Mouse (Mus musculus): Measurements from ENCODE around the gene Aars2.

Gene Aars2

DNA sequence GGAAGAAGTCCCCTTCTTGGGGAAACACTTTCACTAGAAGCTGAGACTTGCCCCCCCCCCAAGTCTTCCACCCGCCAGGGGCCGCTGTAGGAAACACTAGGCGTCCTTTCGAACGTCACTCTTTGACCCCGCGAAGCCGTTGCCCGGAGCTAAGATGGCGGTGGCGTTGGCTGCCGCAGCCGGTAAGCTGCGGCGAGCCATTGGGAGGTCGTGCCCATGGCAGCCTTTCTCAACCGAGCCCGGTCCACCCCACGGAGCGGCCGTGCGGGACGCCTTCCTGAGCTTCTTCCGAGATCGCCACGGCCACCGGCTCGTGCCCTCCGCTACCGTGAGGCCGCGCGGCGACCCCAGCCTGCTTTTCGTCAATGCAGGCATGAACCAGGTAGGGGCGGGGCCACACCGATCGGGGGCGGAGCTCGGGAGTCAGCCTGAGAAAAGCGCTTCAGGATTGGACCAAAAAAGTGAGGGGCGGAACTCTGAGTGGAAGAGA, at the start of gene Aars2:
TSS of gene Aars2 (plus strand) at position 142 of the 490 bp plus-strand sequence.
- peak; percentile 89 for DNase-seq (ENCODE audit: low read depth, low spot score)

DNA sequence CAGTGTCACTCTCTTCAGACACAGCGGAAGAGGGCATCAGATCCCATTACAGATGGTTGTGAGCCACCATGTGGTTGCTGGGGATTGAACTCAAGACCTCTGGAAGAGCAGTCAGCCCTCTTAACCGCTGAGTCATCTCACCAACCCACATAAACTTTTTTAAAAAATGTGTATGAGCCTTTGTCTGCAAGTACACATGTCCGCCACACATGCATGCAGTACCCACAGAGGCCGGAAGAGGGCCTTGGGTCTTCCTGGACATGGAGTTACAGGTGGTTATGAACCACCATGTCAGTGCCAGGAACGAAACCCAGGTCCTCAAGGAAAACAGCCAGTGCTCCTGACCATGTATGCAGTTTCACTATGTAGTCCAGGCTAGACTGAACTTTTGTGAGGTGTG, 49.2 kb upstream of the Aars2 start:
- no peak for DNase-seq (ENCODE audit: low read depth, low spot score)

DNA sequence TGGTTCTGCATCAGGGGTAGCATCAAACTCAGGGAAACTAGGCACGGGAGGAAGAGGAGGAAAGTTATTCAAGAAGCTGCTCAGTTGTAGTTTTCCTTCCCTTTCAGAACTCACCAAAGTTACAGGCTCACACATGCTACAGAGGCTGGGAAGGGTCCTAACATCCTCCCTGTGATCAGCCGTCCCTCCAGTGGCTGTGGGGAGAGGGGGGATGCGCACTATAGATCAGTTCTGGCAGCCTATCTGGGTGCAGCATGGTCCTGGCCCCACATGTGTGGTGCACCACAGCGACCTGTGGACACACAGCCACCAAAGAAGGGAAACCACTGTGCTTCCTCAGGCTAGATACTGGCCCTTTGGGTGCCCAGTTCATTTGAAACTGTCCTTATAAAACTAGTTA, 48.1 kb upstream of the Aars2 start:
- no peak for DNase-seq (ENCODE audit: low read depth, low spot score)

DNA sequence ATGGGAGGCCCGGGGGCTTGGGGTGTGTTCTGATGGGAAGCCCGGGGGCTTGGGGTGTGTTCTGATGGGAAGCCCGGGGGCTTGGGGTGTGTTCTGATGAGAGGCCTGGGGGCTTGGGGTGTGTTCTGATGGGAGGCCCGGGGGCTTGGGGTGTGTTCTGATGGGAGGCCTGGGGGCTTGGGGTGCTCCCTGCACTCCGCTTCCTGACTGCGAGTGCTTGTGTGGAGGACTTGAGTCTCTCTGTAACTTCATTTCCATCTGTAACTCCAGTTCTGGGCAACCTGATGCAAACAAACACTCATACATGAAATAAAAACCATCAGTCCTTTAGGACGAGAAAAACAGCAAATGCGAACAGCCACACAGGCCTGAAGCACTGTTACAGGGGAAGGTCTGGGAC, 47.6 kb upstream of the Aars2 start:
- no peak for DNase-seq (ENCODE audit: low read depth, low spot score)

DNA sequence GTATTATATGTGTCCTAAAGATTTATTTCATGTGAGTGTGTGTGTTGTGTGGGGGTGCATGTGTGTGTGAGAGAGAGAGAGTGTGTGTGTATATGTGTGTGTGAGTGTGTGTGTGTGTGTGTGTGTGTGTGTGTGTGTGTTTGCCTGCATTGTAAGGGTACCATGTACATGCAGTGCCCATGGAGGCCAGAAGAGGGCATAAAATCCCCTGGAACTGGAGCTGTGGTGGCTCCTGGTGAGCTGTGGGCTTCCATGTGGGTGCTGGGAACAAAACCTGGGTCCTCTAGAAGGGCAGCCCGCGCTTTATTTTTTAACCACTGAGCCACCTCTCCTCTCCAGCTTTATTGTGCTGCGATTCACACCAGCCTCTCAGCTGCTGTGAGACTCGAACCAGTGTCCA, 44.1 kb upstream of the Aars2 start:
- no peak for DNase-seq (ENCODE audit: low read depth, low spot score)

DNA sequence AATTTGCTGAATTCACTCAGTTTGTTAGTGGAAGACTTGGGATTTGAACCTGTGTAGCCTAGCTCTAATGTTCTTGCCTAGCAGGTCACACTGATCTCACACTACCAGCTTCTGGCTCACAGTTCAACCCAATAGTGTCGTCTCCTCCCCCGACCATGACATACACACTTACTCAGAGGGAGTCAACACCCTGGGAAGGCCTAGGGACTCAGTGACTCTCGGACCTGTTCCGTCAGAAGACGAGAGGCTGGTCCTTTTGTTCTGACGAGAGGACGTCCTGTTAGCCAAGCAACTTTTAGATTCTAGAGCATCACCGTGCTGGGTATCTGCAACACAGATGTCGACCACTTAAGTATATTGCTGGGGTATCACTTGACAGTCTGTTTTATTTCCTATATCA, 42.4 kb upstream of the Aars2 start:
- no peak for DNase-seq (ENCODE audit: low read depth, low spot score)

DNA sequence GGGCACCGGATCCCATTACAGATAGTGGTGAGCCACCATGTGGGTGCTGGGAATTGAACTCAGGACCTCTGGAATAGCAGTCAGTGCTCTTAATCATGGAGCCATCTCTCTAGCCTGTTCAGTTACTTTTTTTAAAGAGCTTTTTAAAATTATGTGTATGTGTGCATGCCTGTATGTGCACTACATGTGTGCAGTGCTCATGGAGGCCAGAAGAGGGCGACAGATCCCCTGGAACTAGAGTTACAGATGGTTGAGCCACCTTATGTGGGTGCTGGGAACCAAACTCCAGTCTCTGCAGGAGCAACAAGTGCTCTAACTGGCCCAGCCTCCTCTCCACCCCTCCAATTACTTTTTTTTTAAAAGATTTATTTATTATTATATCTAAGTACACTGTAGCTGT, 39.9 kb upstream of the Aars2 start:
- no peak for DNase-seq (ENCODE audit: low read depth, low spot score)

DNA sequence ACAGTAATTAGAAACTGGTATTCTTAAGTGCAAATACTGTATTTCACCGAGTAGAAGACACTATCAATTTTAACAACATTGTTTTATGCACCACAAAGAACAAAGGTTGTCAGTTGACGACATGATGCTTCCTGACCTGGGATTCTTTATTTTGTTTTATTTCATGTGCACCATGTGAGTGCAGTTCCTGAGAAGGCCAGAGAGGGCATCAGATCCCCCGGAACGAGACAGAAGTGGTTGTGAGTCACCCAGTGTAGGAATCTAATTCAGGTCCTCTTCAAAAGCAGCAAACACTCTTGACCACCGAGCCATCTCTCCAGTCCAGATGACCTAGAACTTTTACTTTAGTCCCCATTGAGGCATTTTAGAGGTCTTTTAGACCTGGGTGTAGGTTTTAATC, 38.3 kb upstream of the Aars2 start:
- no peak for DNase-seq (ENCODE audit: low read depth, low spot score)

DNA sequence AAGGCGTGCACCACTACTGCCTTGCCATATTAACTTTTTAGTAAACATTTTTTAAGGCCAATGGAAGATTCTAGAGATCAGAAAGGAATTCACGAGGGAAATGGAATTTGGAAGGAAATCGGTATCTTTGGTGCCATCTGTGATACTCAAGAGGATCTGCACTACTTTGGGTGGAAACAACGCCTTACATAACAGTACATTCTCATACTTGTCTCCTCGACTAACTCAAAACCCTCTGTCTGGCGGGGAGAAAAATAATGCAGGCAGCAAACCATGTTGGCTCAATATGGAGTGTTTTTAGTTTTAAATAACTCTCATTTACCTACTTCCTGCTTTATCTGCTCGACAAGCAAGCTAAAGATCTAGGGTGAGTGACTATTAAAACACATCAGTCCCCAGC, 35.9 kb upstream of the Aars2 start:
- DNase-seq (ENCODE audit: low read depth, low spot score): no peak

DNA sequence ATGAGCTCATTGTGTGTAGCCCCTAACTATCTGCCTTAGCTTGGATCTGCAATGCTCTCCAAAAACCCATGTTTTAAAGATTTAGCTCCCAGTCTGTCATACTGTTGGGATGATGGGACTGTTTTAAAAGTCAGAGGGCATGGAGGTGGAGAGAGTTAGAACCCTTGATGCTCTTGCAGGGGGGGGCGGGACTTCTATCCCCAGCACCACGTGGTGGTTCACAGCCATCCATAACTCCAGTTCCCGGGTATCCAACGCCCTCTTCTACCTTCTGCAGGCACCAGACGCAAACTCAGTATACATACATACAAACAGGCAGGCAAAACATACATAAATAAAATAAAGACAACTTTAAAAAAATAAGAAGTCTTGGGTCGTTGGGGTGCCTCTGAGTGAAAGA, 33.0 kb upstream of the Aars2 start:
- DNase-seq (ENCODE audit: low read depth, low spot score): no peak

DNA sequence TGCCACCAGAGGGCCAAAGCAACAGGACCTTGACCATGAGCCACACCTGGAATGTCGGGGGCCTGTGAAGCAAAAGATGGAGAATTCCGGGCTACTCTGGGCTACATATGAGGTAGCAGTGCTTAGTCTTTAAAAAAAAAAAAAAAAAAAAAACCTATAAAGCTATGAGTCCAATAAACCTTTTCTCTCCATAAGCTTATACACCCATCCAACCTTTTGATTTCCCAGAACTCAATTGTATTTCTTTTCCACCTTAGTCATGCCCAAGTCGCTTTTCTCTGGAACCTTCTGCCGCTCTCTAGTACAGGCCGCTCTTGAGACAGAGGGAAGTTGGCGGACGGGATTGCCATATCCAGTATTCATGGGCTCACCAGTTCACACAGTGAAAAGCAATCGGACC, 32.5 kb upstream of the Aars2 start:
- no peak for DNase-seq (ENCODE audit: low read depth, low spot score)

DNA sequence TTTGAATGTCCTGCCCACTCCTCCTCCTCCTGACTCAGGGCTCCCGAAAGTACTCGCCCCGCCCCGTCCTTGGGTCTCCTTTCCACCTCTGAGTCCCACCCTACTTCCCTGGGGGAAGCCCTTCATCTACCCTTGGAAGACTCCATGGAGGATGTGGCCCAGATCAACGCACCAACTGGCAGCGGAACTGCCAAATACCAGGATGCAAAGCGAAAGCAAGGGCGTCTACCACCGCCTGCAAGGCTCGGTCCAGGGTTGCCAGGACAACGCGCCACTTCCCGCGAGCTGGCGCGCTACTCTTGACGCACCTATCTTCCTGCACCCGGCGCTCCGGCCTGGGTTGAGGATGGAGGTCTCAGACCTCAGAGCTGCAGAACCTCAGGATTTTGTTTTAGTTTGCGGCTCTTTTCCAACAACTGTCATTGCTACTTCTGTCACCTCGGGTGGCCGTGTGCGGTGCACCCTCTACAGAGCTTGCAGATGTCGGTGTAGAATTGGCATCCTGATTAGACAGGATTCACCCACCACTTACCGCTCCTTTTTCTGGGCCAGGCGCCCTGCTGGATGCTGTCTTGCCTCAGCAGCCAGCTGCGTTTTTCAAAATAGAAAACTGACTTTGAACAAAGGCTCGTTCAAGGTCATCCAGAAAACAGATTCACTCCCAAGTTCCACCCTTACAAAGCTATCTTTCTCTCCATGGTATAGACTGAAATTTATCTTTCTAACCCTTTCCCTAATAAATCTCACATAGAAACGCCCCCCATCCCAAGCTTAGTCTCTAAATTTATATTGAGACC, 31.8 kb upstream of the Aars2 start, which contains the start of gene Spats1:
TSS of gene Spats1 (minus strand) at position 747 of the 797 bp plus-strand sequence.
- DNase-seq (ENCODE audit: low read depth, low spot score): peak; percentile 22

DNA sequence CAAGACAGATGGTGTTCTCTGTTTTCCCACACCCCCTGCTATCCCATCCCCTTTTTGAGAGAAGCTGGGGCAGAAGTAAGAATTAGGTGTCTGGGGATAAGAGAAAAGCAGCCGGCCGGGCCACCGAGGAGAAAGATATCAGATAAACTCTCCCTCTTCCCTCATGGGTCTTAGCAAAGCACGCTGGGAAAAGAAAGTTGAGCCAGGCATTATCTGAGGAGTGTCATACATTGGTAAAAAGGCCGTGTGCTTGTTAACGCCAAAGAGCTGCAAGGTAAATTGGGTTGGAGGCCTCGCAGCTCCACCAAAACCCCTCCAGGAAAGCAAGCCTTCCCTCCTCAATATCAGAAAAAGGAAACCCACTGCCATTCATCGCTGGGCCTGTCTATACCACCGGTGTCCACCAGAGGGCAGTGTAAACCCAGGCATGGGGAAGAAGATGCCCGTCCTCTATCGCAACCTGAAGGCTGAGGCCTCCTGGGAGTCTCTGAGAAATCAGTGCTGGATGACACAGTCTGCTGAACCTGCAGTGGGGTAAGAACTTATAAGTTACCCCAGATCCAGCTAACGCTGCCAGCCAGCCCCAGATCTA, 28.3 kb upstream of the Aars2 start:
- peak; percentile 67 for DNase-seq (ENCODE audit: low read depth, low spot score)

DNA sequence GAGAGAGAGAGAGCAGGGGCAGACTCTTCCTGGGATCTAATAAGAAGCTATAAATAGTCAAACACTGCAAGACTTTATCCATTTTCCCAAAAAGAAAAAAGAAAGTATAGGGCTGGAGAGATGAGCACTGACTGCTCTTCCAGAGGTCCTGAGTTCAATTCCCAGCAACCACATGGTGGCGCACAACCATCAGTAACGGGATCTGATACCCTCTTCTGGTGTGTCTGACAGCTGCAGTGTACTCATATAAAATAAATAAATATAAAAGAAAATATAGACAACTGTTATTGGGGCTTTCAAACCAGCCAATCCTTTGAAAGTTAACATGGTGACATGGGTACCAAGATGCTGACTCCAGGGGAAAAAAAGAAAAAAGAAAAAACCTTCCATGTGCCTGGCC, 26.2 kb upstream of the Aars2 start:
- DNase-seq (ENCODE audit: low read depth, low spot score): no peak

DNA sequence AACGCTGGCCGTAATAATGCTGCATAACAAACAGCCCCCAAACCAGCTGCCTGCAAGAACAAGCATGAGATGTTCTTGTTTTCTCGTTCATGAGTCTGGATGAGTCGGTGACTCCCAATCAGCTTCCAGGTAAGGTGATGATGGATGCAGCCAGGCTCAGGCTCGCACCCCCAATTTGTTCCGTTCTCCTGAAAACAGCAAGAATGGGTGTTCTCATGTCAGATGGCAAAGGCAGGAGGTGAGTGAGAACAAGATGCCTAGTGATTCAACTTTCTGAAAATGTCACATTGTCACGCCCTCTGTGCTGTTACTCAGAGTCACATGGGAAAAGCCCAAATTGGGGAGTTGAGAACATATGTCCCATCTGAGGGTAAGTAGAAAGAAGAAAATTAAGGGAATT, 21.1 kb upstream of the Aars2 start:
- no peak for DNase-seq (ENCODE audit: low read depth, low spot score)

DNA sequence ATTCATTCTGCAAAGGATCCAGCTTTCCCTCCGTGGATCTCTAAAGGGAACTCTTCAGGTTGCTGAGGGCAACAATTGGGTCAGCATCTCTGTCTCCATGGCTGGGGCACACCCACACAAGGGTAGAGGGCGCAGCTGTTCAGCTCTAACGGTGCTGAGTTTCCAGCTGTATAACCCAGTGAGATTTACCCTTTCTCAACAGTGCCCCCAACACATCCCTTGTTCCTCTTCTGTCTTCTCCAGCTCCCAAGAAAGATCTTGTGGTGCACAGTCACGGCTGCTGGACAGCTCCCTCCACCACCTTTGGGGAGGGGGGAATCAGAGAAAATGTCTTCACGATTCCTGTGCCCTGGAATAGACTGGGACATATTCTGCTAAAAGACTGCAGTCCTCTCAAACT, 19.4 kb upstream of the Aars2 start:
- no peak for DNase-seq (ENCODE audit: low read depth, low spot score)

DNA sequence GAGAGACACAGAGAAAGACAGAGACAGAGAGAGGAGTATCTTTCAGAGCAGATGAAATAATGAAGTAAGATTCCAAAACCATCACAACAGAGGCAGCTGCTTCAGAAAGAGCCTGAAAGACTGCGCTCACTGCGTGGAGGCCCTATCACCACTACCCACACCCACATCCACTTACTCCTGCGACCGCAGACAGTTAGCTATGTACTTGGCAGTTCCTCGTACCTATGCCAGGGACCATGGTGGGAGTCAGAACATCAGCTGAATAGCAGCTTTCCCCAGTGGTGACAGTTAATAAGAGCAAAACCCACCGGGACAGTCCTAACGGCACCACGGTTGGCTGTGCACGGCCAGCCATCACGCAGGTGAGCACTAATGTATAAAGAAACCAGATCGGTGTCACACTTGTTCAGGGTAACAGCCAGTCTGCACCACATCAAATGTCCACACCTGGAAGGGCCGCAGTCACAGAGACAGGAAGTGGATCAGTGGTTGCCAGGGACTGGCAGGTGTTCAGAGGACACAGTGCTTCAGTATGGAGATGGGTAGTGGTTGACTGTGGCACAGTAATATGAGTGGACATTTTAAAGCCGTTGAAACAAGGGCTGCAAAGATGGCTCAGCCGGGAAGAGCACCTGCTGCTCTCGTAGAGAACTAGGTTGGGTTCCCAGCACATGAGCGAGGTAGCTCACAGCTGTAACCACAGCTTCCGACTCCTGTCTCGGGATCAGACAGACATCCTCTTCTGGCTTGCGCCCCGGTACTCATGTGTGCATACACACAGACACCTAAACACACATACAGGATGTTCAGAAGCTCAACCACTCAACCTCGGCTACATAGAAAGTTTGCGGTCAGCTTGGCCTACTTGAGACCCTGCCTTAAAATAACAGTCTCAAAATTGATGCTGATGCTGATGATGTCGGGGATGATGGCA, 18.1 kb upstream of the Aars2 start:
- DNase-seq (ENCODE audit: low read depth, low spot score): no peak

DNA sequence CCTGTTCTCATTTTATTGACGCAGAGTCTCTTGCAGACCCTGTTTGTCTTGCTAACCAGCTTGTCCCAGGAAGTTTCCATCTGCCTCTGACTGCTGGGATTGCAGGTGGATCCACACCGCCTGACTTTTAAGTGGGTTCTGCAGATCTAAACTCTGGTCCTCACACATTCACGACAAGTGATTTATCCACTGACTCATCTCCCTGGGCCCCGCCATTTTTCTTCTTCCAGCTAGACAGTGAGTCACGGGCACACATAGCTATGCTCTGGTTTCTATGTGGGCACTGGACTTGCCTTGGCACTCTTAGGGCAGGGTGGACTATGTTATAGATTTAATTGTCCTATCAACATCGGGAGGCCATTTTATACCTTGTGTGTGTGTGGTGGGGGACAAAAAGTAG, 16.9 kb upstream of the Aars2 start:
- no peak for DNase-seq (ENCODE audit: low read depth, low spot score)

DNA sequence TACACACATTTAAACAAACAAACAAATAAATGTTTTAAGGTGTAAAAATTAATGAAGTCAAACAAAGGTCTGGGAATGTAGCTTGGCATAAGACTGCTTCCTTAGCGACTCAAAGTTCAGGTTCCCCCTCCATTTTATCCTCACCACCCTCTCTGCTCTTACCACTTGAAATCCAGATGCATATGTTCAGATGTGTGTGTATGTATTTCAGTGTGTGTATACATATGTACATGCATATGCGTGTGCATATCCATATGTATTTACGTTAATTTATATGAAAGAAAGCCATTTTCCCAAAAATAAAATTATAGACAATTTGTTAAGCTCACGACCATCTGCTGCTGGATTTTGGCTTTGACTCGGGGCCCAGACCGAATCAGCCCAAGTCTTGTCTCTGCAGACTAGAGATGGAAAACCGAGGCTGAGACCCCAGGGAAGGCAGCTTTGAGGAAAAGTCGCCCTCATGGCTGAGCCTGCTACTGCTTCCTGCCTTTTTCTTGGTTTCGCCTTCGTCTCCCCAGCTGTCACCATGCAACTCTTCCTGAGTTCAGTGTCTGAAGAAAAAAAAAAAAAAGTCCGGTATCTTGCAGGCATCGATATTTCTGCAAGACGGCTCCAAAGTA, 16.0 kb upstream of the Aars2 start:
- no peak for DNase-seq (ENCODE audit: low read depth, low spot score)

DNA sequence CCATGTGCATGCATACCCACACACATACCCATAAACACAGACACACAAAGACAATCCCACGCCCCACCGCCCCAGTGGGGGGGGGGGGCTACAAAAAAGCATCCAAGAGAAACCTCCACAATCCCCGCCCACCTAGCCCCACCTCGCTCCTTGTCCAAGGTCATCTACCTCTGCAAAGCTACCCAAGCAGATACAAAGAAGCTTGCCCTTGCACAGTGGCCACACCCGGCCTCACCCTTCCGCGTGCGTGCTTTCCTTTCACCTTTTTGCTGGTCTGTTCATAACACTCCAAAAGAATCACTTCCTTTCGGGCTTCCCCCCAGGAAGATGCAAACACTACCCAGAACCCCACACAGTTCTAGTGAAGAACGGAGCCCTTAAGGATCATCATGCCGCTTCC, 11.2 kb upstream of the Aars2 start:
- DNase-seq (ENCODE audit: low read depth, low spot score): no peak

DNA sequence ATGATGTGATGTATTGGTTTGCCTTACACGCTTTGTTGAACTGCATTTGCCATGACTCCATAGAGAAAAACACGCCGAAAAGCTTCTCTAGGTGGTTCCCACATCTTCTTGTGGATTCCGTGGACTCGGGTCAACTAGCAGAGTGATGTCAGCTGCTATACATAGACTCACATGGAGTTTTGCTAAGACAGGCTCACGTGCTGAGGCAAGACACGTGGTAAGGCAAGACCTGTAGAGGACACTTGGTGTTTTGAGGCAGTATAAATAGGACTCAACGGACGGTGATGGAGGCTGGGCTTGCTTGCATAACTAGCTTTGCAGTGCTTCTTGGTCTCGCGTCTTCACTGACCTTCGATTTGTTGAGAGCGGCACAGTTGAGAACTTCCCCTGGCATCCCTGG, 8.2 kb upstream of the Aars2 start:
- DNase-seq (ENCODE audit: low read depth, low spot score): no peak

DNA sequence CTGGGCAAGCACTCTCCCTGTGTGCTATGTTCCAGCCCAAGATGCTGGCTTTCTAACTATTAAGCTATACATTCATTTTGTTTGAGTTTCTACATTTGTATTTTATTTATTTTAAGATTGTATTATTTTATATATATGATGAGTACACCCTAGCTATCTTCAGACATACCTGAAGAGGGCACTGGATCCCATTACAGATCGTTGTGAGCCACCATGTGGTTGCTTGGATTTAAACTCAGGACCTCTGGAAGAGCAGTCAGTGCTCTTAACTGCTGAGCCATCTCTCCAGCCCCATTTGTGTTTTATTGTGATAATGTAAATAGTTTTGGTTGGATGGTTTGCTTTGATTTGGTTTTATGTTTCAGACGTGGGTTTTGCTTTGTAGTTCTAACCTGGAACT, 7.1 kb upstream of the Aars2 start:
- no peak for DNase-seq (ENCODE audit: low read depth, low spot score)

All from embryo, embryonic 11.5 days (tissue).